Mouse (Mus musculus): ENCODE results near the gene Shd. TPM values are rescaled to one million over a fixed set of nuclear protein-coding genes. Genes with fewer than 3 reads are reported as not detected.
"Not testable (repeated sequence)": the region's sequence is repeated elsewhere in the genome, so short reads cannot be mapped to it uniquely, and the experiment has no call there.

Shd gene
- total RNA-seq (2014; rRNA removed; ENCODE audit: low replicate concordance) (7.5 and 11.7 TPM in 2 replicates), polyA plus RNA-seq (2015; fragmentation: Nextera tagmentation; extraction: Ambion mirVana) (5.0 and 5.7 TPM in 2 replicates)

GRCm38 (mm10) chr17:55969966-55970891, at the start of gene Shd:
Gene Shd, plus strand, starts transcription at chr17:55970467.
- H3K4me2 ChIP-seq (ENCODE audit: low read depth, low read length) = peak within 1 kb of the TSS; percentile 95
- ATAC-seq (ENCODE audit: insufficient read depth, low read depth) (peak; percentile 49), DNase-seq (ENCODE audit: low spot score) (no peak)
- no peak for TF ChIP-seq CTCF (IDR thresholded peaks at IDR 0.05; ENCODE audit: low read depth)
- TF ChIP-seq EP300 (IDR thresholded peaks at IDR 0.05; ENCODE audit: low read depth) = no peak
- no peak within 1 kb of the TSS for H3K27ac ChIP-seq (ENCODE audit: low read depth)
- H3K9ac ChIP-seq (replicated peaks; ENCODE audit: low read depth, low read length) = peak within 1 kb of the TSS; percentile 49
- H3K4me1 ChIP-seq (ENCODE audit: control insufficient read depth, insufficient read depth) = peaks cover 11% of the 10 kb centered on the region; the same call in 1 of the 2 replicates
- H3K9me3 ChIP-seq (replicated peaks; ENCODE audit: control insufficient read depth, low read length) = no peaks in the 10 kb centered on the region
- H3K4me3 ChIP-seq (ENCODE audit: low read depth, low read length) = peak within 1 kb of the TSS; percentile 48
- H3K27me3 ChIP-seq (ENCODE audit: control insufficient read depth, insufficient read depth, low read length) = peaks cover 15% of the 10 kb centered on the region
- WGBS = 9% methylated on average over 48 of the region's 55 CpGs
- H3K36me3 ChIP-seq (replicated peaks; ENCODE audit: control insufficient read depth, insufficient read depth, low read length) = peaks cover 25% of the 10 kb centered on the region

- Histone ChIP-seq H3K36me3 (replicated peaks; ENCODE audit: control insufficient read depth, insufficient read depth, low read length) (no peaks in the 10 kb centered on the region), H3K4me1 (ENCODE audit: control insufficient read depth, insufficient read depth) (no peaks in the 10 kb centered on the region), H3K9ac (replicated peaks; ENCODE audit: low read depth, low read length) (peak overlapping the region; percentile 56), H3K27ac (ENCODE audit: low read depth) (peak overlapping the region; percentile 49), H3K4me3 (ENCODE audit: low read depth, low read length) (peak overlapping the region; percentile 58), H3K27me3 (ENCODE audit: control insufficient read depth, insufficient read depth, low read length) (no peaks in the 10 kb centered on the region), H3K4me2 (ENCODE audit: low read depth, low read length) (peak overlapping the region; percentile 75), H3K9me3 (replicated peaks; ENCODE audit: control insufficient read depth, low read length) (0 out of 2 replicates have a peak, but pooled peaks cover 4% of the 10 kb centered on the region)
- peak; percentile 84 for ATAC-seq (ENCODE audit: insufficient read depth, low read depth)
- DNase-seq (ENCODE audit: low spot score) = peak; percentile 23
- TF ChIP-seq CTCF (IDR thresholded peaks at IDR 0.05; ENCODE audit: low read depth) = 0 out of 2 replicates have a peak, but pooled peaks have one; percentile 4
- no peak for TF ChIP-seq EP300 (IDR thresholded peaks at IDR 0.05; ENCODE audit: low read depth)
- 1% methylated on average over 31 of the region's 33 CpGs for WGBS
Observed at GRCm38 (mm10) chr17:55931553-55932502, 38.4 kb upstream of the Shd start.

- 64% methylated on average over 2 of the region's 2 CpGs for WGBS
- Histone ChIP-seq H3K4me3 (ENCODE audit: low read depth, low read length) (no peak overlapping the region), H3K36me3 (replicated peaks; ENCODE audit: control insufficient read depth, insufficient read depth, low read length) (no peaks in the 10 kb centered on the region), H3K4me1 (ENCODE audit: control insufficient read depth, insufficient read depth) (no peaks in the 10 kb centered on the region), H3K4me2 (ENCODE audit: low read depth, low read length) (peak overlapping the region; percentile 75), H3K27me3 (ENCODE audit: control insufficient read depth, insufficient read depth, low read length) (no peaks in the 10 kb centered on the region), H3K27ac (ENCODE audit: low read depth) (no peak overlapping the region), H3K9ac (replicated peaks; ENCODE audit: low read depth, low read length) (no peak overlapping the region), H3K9me3 (replicated peaks; ENCODE audit: control insufficient read depth, low read length) (0 out of 2 replicates have a peak, but pooled peaks cover 4% of the 10 kb centered on the region)
- ATAC-seq (ENCODE audit: insufficient read depth, low read depth) = no peak
- DNase-seq (ENCODE audit: low spot score) = no peak
- TF ChIP-seq EP300 (IDR thresholded peaks at IDR 0.05; ENCODE audit: low read depth) (no peak), CTCF (IDR thresholded peaks at IDR 0.05; ENCODE audit: low read depth) (no peak)
Observed at GRCm38 (mm10) chr17:55932635-55933034, 37.6 kb upstream of the Shd start.

DNA sequence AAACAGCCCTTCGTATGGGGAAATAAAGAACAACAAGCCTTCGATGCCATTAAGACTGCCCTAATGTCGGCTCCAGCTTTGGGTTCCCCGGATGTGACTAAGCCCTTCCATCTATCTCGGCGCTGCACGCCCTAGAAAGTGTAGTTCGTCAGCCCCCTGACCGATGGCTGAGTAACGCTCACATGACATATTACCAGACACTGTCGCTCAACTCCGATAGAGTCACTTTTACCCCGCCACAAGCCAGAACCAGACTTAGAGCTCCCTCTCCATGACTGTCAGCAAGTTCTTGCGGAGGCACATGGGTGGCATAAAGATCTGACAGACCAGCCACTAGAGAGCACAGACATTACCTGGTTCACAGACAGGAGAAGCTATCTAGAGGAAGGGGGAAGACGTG, 37.1 kb upstream of the Shd start:
- Histone ChIP-seq H3K27me3 (ENCODE audit: control insufficient read depth, insufficient read depth, low read length) (no peaks in the 10 kb centered on the region), H3K9me3 (replicated peaks; ENCODE audit: control insufficient read depth, low read length) (0 out of 2 replicates have a peak, but pooled peaks cover 8% of the 10 kb centered on the region), H3K4me2 (ENCODE audit: low read depth, low read length) (no peak overlapping the region), H3K4me3 (ENCODE audit: low read depth, low read length) (no peak overlapping the region), H3K9ac (replicated peaks; ENCODE audit: low read depth, low read length) (no peak overlapping the region), H3K36me3 (replicated peaks; ENCODE audit: control insufficient read depth, insufficient read depth, low read length) (no peaks in the 10 kb centered on the region), H3K27ac (ENCODE audit: low read depth) (no peak overlapping the region), H3K4me1 (ENCODE audit: control insufficient read depth, insufficient read depth) (no peaks in the 10 kb centered on the region)
- WGBS = 87% methylated on average over 15 of the region's 15 CpGs
- no peak for ATAC-seq (ENCODE audit: insufficient read depth, low read depth)
- DNase-seq (ENCODE audit: low spot score) = no peak
- TF ChIP-seq EP300 (IDR thresholded peaks at IDR 0.05; ENCODE audit: low read depth) (no peak), CTCF (IDR thresholded peaks at IDR 0.05; ENCODE audit: low read depth) (no peak)

DNA sequence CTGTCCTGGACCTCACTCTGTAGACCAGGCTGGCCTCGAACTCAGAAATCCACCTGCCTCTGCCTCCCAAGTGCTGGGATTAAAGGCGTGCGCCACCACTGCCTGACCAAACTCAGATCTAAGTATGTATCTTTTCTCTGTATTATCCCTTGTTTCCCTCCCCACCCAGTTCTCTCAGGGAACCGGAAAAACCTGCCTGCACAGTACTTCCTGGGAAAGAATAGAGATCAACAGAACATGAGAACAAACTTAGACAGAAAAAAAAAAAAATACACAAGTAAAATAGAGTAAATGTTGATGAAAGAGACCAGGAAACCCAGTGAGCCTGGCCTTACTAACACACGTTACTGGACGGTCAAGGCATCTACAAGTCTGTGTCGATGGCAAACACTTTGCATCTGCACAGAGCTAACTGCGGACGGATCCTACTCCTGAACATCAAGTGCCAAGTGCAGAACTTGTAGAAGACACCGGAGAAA, 25.8 kb upstream of the Shd start:
- ATAC-seq (ENCODE audit: insufficient read depth, low read depth) = not testable (repeated sequence)

GRCm38 (mm10) chr17:55944866-55945682, 25.2 kb upstream of the Shd start:
- Histone ChIP-seq H3K4me2 (ENCODE audit: low read depth, low read length) (peak overlapping the region; percentile 72), H3K36me3 (replicated peaks; ENCODE audit: control insufficient read depth, insufficient read depth, low read length) (peaks cover 13% of the 10 kb centered on the region; the same call in 1 of the 2 replicates), H3K9ac (replicated peaks; ENCODE audit: low read depth, low read length) (peak overlapping the region; percentile 61), H3K27ac (ENCODE audit: low read depth) (peak overlapping the region; percentile 97), H3K4me3 (ENCODE audit: low read depth, low read length) (peak overlapping the region; percentile 47)
- not testable (repeated sequence) for H3K27me3 ChIP-seq (ENCODE audit: control insufficient read depth, insufficient read depth, low read length); H3K4me1 ChIP-seq (ENCODE audit: control insufficient read depth, insufficient read depth); H3K9me3 ChIP-seq (replicated peaks; ENCODE audit: control insufficient read depth, low read length)
- peak; percentile 81 for DNase-seq (ENCODE audit: low spot score)
- under 1% methylated on average over 55 of the region's 56 CpGs for WGBS
- peak; percentile 98 for ATAC-seq (ENCODE audit: insufficient read depth, low read depth)

More for the DNA sequence above, 25.8 kb upstream of the Shd start:
- not testable (repeated sequence) for H3K9me3 ChIP-seq (replicated peaks; ENCODE audit: control insufficient read depth, low read length); H3K27me3 ChIP-seq (ENCODE audit: control insufficient read depth, insufficient read depth, low read length); H3K4me1 ChIP-seq (ENCODE audit: control insufficient read depth, insufficient read depth); DNase-seq (ENCODE audit: low spot score)
- Histone ChIP-seq H3K9ac (replicated peaks; ENCODE audit: low read depth, low read length) (peak overlapping the region; percentile 61), H3K4me3 (ENCODE audit: low read depth, low read length) (peak overlapping the region; percentile 47), H3K36me3 (replicated peaks; ENCODE audit: control insufficient read depth, insufficient read depth, low read length) (peaks cover 13% of the 10 kb centered on the region; the same call in 1 of the 2 replicates), H3K27ac (ENCODE audit: low read depth) (peak overlapping the region; percentile 97), H3K4me2 (ENCODE audit: low read depth, low read length) (peak overlapping the region; percentile 72)
- WGBS = 20% methylated on average over 10 of the region's 10 CpGs
- 0 out of 2 replicates have a peak, but pooled peaks have one; percentile 15 for TF ChIP-seq EP300 (IDR thresholded peaks at IDR 0.05; ENCODE audit: low read depth)
